Comparison of ENCODE assay signal across 7 mouse cellular contexts in the genomic region with DNA sequence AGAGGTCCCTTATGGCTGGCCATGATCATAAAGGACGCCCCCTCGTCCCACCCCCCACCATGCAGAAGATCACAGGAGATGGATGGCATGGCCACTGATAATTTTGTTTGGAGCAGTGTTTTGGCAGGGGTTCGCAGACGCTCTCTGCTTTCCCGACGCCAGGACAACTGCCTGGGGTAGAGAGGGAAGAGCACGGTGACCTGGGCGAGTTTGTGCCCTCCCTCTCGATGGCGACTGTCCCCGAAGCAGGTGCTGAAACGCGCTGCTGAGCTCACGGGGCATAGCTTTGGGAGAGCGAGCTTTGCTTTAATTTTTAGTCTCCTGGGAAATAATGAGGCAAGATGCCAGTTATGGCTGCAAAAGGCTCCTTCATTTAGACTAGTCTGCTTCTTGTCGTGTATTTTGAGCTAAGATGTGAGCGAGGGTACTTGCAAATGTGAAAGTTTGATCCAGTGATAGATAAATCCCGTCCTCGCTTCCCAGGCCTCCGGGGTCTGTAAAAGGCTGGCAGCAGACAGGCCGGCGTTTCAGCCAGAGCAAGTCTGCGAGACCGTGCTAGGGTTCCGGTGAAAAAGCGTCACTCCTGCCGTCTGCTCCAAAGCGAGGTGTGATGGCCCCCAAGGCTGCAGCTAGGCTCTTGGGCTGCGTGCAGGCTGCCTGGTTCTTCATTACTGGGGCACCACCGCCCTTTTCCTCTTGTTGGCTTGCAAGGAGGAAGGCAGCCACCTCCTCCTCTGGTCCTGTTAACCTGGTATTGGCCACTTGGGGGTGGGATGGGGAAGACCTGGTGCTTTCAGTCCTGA. TPM values are rescaled to one million over a fixed set of nuclear protein-coding genes. Genes with fewer than 3 reads are reported as not detected.
A peak's percentile ranks its signal among the peaks of the same experiment; 100 is the strongest.
DNase-seq lines count a peak whose midpoint lies in the region; ATAC-seq and TF ChIP-seq lines count a peak whose summit lies in the region.

No protein-coding gene starts in this region.

- H3K4me3 ChIP-seq in forebrain, embryonic 15.5 days, result peak overlapping the region; percentile 64
- H3K4me3 ChIP-seq in kidney, embryonic 15.5 days (replicated peaks), result peak overlapping the region; percentile 58
- H3K4me3 ChIP-seq in midbrain, embryonic 13.5 days (replicated peaks), result peak overlapping the region; percentile 58

- peak overlapping the region; percentile 89 for H3K4me2 ChIP-seq in forebrain, embryonic 15.5 days (replicated peaks)
- peak overlapping the region; percentile 99 for H3K4me2 ChIP-seq in kidney, embryonic 15.5 days
- peak overlapping the region; percentile 87 for H3K4me2 ChIP-seq in midbrain, embryonic 13.5 days (replicated peaks)

- H3K27me3 ChIP-seq in forebrain, embryonic 15.5 days, result peaks cover 4% of the 10 kb centered on the region; the same call in 1 of the 2 replicates
- peaks cover 49% of the 10 kb centered on the region for H3K27me3 ChIP-seq in kidney, embryonic 15.5 days
- H3K27me3 ChIP-seq in midbrain, embryonic 13.5 days, result peaks cover 48% of the 10 kb centered on the region

- peaks cover 20% of the 10 kb centered on the region for H3K4me1 ChIP-seq in forebrain, embryonic 15.5 days
- peaks cover 22% of the 10 kb centered on the region for H3K4me1 ChIP-seq in kidney, embryonic 15.5 days
- H3K4me1 ChIP-seq in midbrain, embryonic 13.5 days (replicated peaks), result peaks cover 23% of the 10 kb centered on the region

- WGBS in forebrain, embryonic 15.5 days, result 1% methylated on average over 30 of the region's 30 CpGs
- WGBS in kidney, embryonic 15.5 days, result 1% methylated on average over 30 of the region's 30 CpGs
- WGBS in midbrain, embryonic 13.5 days, result under 1% methylated on average over 30 of the region's 30 CpGs

- no peaks in the 10 kb centered on the region for H3K36me3 ChIP-seq in forebrain, embryonic 15.5 days
- no peaks in the 10 kb centered on the region for H3K36me3 ChIP-seq in kidney, embryonic 15.5 days
- H3K36me3 ChIP-seq in midbrain, embryonic 13.5 days, result no peaks in the 10 kb centered on the region

- ATAC-seq in forebrain, embryonic 15.5 days (replicated peaks), result peak; percentile 10
- ATAC-seq in kidney, embryonic 15.5 days (replicated peaks; ENCODE audit: low FRiP score), result peak; percentile 78
- peak; percentile 28 for ATAC-seq in midbrain, embryonic 13.5 days

- no peaks in the 10 kb centered on the region for H3K9me3 ChIP-seq in forebrain, embryonic 15.5 days
- no peaks in the 10 kb centered on the region for H3K9me3 ChIP-seq in kidney, embryonic 15.5 days (replicated peaks)
- no peaks in the 10 kb centered on the region for H3K9me3 ChIP-seq in midbrain, embryonic 13.5 days

- no peak for TF ChIP-seq POLR2A in brain, embryonic 14.5 days (IDR thresholded peaks at IDR 0.05; ENCODE audit: borderline replicate concordance, extremely low read depth, insufficient read depth, insufficient read length, poor library complexity, severe bottlenecking)

- DNase-seq in right cerebral cortex, postnatal 10 days (ENCODE audit: low spot score in 2 of 2), result peak; percentile 41 to 46
- DNase-seq in right cerebral cortex, postnatal 14 days, result no peak
- peak; percentile 52 for DNase-seq in brain, embryonic 14.5 days (ENCODE audit: low read depth)
- no peak for DNase-seq in layer of hippocampus, adult 18-20 months (ENCODE audit: low spot score in 2 of 2)

- 0 out of 2 replicates have a peak overlapping the region, but pooled peaks have one; percentile 3 for H3K27ac ChIP-seq in forebrain, embryonic 15.5 days (replicated peaks)
- no peak overlapping the region for H3K27ac ChIP-seq in kidney, embryonic 15.5 days
- H3K27ac ChIP-seq in midbrain, embryonic 13.5 days, result no peak overlapping the region

- peak overlapping the region; percentile 59 for H3K9ac ChIP-seq in forebrain, embryonic 15.5 days (replicated peaks)
- no peak overlapping the region for H3K9ac ChIP-seq in kidney, embryonic 15.5 days
- peak overlapping the region; percentile 69 for H3K9ac ChIP-seq in midbrain, embryonic 13.5 days (replicated peaks)

- TF ChIP-seq CTCF in brain, embryonic 14.5 days (IDR thresholded peaks at IDR 0.05; ENCODE audit: borderline replicate concordance, extremely low read depth, insufficient read depth, insufficient read length), result peak; percentile 18; the same call in 1 of the 2 replicates

RNA-seq across cellular contexts. Expression of a gene that starts 1.3 kb away (rescaled TPM):
- 22.8 and 37.7 TPM in 2 replicates for polyA plus RNA-seq in brain, embryonic 14.5 days (2012; rRNA removed)
- polyA plus RNA-seq in forebrain, embryonic 15.5 days (2015; fragmentation: Nextera tagmentation; extraction: Ambion mirVana), result 21.9 and 24.4 TPM in 2 replicates
- 0.64 and 1.4 TPM in 2 replicates for polyA plus RNA-seq in kidney, embryonic 15.5 days (2015; fragmentation: Nextera tagmentation; extraction: Ambion mirVana)
- polyA plus RNA-seq in midbrain, embryonic 13.5 days (2015; fragmentation: Nextera tagmentation; extraction: Ambion mirVana), result 14.3 and 15.3 TPM in 2 replicates
- total RNA-seq in layer of hippocampus, adult 18-20 months (2021), result 10 to 100 TPM; 20.3 to 21.5 TPM

Comparison
In these comparisons a context has a peak if more than half of its experiments do, and no peak if none do; other contexts are left out.
1. DNase-seq: peak in right cerebral cortex, postnatal 10 days (2 of 2) and brain, embryonic 14.5 days (single experiment); none in right cerebral cortex, postnatal 14 days (single experiment) and layer of hippocampus, adult 18-20 months (0 of 2).
2. ATAC-seq: peak in every context shown above with its lines; median percentile 78 in kidney, embryonic 15.5 days; 28 in midbrain, embryonic 13.5 days; 10 in forebrain, embryonic 15.5 days.
3. Peak in every context shown above with its lines, with median percentiles within 50 percentile points of each other: H3K4me2 ChIP-seq and H3K4me3 ChIP-seq.